Mouse (Mus musculus): ENCODE results near the gene Ms4a4b.
"Not testable (repeated sequence)": the region's sequence is repeated elsewhere in the genome, so short reads cannot be mapped to it uniquely, and the experiment has no call there.

The Ms4a4b gene

GRCm38 (mm10) chr19:11486599-11486998, 43.2 kb downstream of the Ms4a4b start:
- no peak for DNase-seq (ENCODE audit: low spot score)

- no peak for DNase-seq (ENCODE audit: low spot score)
These were observed 48.2 kb downstream of the Ms4a4b start for GRCm38 (mm10) chr19:11491406-11492189.

- no peak for DNase-seq (ENCODE audit: low spot score)
These were observed 49.3 kb downstream of the Ms4a4b start for GRCm38 (mm10) chr19:11492671-11493070.

- no peak for DNase-seq (ENCODE audit: low spot score)
These were observed 51.2 kb downstream of the Ms4a4b start for GRCm38 (mm10) chr19:11494519-11494918.

GRCm38 (mm10) chr19:11496361-11496760, 53.0 kb downstream of the Ms4a4b start:
- no peak for DNase-seq (ENCODE audit: low spot score)

- not testable (repeated sequence) for DNase-seq (ENCODE audit: low spot score)
These were observed 53.9 kb downstream of the Ms4a4b start for GRCm38 (mm10) chr19:11497300-11497699.

GRCm38 (mm10) chr19:11500796-11501195, 57.4 kb downstream of the Ms4a4b start:
- DNase-seq (ENCODE audit: low spot score): no peak

- no peak for DNase-seq (ENCODE audit: low spot score)
These were observed 58.0 kb downstream of the Ms4a4b start for GRCm38 (mm10) chr19:11501326-11501725.

GRCm38 (mm10) chr19:11504857-11505256, 61.5 kb downstream of the Ms4a4b start:
- DNase-seq (ENCODE audit: low spot score): no peak

- DNase-seq (ENCODE audit: low spot score): no peak
These were observed 70.1 kb downstream of the Ms4a4b start for GRCm38 (mm10) chr19:11513458-11513857.

- DNase-seq (ENCODE audit: low spot score): no peak
These were observed 72.9 kb downstream of the Ms4a4b start, which contains the start of gene Ms4a6b for GRCm38 (mm10) chr19:11516246-11516645. Gene Ms4a6b (plus strand): TSS chr19:11516512.

Data from left cerebral cortex, adult 11 months (tissue).